Mouse (Mus musculus) hindbrain, postnatal 0 days (tissue): ENCODE measurements around the gene Myct1. TPM values are rescaled to one million over a fixed set of nuclear protein-coding genes. Genes with fewer than 3 reads are reported as not detected.

Experiments
- ATAC-seq: fragments of 200-750 bp; cut with Nextera tagmentation; 2 replicates; pipeline ENCODE4 v1.8.0; 2017; ENCODE audit warnings: mild to moderate bottlenecking, moderate TSS enrichment, moderate library complexity
- DNase-seq: peaks from one replicate; pipeline ENCODE4 v3.0.0-alpha.2; 2015; ENCODE audit warnings: low spot score
- H3K27ac ChIP-seq: fragments of 300-500 bp; sonication (generic); 2 replicates; pipeline ENCODE4 v1.5.1; 2014; ENCODE audit warnings: mild to moderate bottlenecking
- H3K27me3 ChIP-seq: fragments of 300-500 bp; sonication (generic); 2 replicates; pipeline ENCODE4 v1.6.1; 2014; ENCODE audit warnings: low read length, mixed read lengths; ENCODE audit not compliant: insufficient read depth
- H3K36me3 ChIP-seq: fragments of 300-500 bp; sonication (generic); 2 replicates; pipeline ENCODE4 v1.6.1; 2014; ENCODE audit warnings: low read length, mixed read lengths; ENCODE audit not compliant: insufficient read depth
- H3K4me1 ChIP-seq: fragments of 300-500 bp; sonication (generic); 2 replicates; pipeline ENCODE4 v1.6.1; 2014; ENCODE audit warnings: antibody characterized with exemption, low read length, mixed read lengths; ENCODE audit not compliant: insufficient read depth
- H3K4me2 ChIP-seq: fragments of 300-500 bp; sonication (generic); 2 replicates; pipeline ENCODE4 v1.6.1; 2014; ENCODE audit warnings: low read depth, mild to moderate bottlenecking, low read length, moderate library complexity, mixed read lengths
- H3K4me3 ChIP-seq: fragments of 300-500 bp; sonication (generic); 2 replicates; pipeline ENCODE4 v1.5.1; 2014; ENCODE audit warnings: low read length
- H3K9ac ChIP-seq: fragments of 300-500 bp; sonication (generic); replicated peaks from 2 replicates; pipeline ENCODE4 v1.6.1; 2014; ENCODE audit warnings: mild to moderate bottlenecking, low read length, moderate library complexity, mixed read lengths
- H3K9me3 ChIP-seq: fragments of 300-500 bp; sonication (generic); 2 replicates; pipeline ENCODE4 v1.6.1; 2016; ENCODE audit warnings: low read length, mixed read lengths
- CTCF ChIP-seq: IDR thresholded peaks from 2 replicates; pipeline ENCODE4 v1.5.1; 2016; ENCODE audit warnings: antibody characterized with exemption, control low read depth, low read depth
- WGBS: fragments of 180-500 bp; shearing (Covaris S2); extraction: QIAGEN DNeasy Blood & Tissue Kit; methylation state at CpG from one replicate; pipeline ENCODE4 v1.1.7; 2014; 5-methylcytosine and 5-hydroxymethylcytosine counted together
- polyA plus RNA-seq: library from polyadenylated mRNA; unstranded; fragments of >200 nt; fragmentation: Nextera tagmentation; extraction: Ambion mirVana; gene quantifications from 2 replicates; pipeline ENCODE4 v1.2.1, GENCODE M21; 2015
- total RNA-seq: library from RNA; depleted of rRNA; stranded (reverse); fragments of >200 nt; gene quantifications from 2 replicates; pipeline ENCODE4 v1.2.3, GENCODE M21; 2014

Gene Myct1
- total and polyA plus RNA-seq, 2 experiments from 2014 or later, result 0.89 to 0.91 TPM

DNA sequence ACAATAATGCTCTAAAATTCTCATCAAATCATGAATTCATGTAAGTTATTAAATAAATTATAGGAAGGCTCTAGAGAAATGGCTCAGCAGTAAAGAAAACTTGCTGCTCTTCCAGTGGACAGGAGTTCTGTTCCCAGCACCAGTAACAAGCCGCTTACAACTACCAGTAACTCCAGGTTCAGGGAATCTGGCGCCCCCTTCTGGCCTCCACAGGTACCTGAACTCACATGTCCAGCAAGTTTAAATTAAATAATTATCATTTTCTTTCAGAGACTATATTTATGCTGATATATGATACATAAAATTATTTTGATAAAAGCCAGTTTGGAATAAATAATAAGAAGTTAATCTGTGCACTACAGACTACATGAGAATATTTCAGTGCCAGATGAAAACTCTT, 20.2 kb upstream of the Myct1 start:
- 58% methylated on average over 2 of the region's 2 CpGs for WGBS
- TF ChIP-seq CTCF, result no peak
- Histone ChIP-seq H3K4me3 (no peak overlapping the region), H3K27me3 (no peaks in the 10 kb centered on the region), H3K27ac (no peak overlapping the region), H3K9ac (no peak overlapping the region), H3K9me3 (no peaks in the 10 kb centered on the region), H3K36me3 (no peaks in the 10 kb centered on the region), H3K4me1 (no peaks in the 10 kb centered on the region), H3K4me2 (no peak overlapping the region)
- DNase-seq (no peak), ATAC-seq (no peak)

DNA sequence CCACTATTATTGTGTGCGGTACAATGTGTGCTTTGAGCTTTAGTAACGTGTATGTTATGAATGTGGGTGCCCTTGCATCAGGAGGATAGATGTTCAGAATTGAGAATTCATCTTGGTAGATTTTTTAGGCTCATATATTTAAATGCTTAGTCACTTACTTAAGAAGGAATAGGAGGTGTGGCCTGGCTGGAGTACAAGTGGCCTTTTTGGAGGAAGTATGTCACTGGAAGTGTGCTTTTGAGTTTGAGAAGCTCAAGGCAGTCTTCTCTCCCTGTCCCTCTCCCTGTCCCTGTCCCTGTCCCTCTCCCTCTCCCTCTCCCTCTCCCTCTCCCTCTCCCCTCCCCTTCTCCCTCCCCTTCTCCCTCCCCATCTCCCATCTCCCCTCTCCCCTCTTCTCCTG, 2.5 kb upstream of the Myct1 start:
- no peaks in the 10 kb centered on the region for H3K4me1 ChIP-seq
- DNase-seq (no peak), ATAC-seq (no peak)
- no peaks in the 10 kb centered on the region for H3K27me3 ChIP-seq
- no peak overlapping the region for H3K27ac ChIP-seq
- 77% methylated on average over 2 of the region's 2 CpGs for WGBS
- no peak overlapping the region for H3K9ac ChIP-seq
- no peaks in the 10 kb centered on the region for H3K36me3 ChIP-seq
- H3K4me3 ChIP-seq, result no peak overlapping the region
- no peak for TF ChIP-seq CTCF
- no peak overlapping the region for H3K4me2 ChIP-seq
- H3K9me3 ChIP-seq, result no peaks in the 10 kb centered on the region

DNA sequence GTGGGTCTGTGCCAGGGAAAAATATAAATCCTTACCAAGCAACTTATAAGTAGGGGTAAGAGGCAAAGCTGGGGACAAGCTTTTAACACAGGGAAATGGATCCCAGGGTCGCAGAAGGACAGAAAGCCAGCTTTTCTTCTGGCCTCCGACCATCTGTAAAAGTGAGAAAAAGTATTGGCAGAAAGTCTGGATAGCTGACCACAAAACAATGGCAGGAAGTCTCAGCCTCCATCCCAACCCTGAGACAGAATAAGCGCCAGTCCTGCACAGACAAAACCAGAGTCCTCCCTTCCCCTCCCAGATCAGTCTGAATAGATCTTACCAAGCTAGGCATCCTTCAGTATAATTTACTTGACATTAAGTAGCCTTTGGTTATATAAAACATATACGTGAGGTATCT, 1.6 kb upstream of the Myct1 start:
- WGBS, result 79% methylated on average over 4 of the region's 4 CpGs
- no peak for TF ChIP-seq CTCF

DNA sequence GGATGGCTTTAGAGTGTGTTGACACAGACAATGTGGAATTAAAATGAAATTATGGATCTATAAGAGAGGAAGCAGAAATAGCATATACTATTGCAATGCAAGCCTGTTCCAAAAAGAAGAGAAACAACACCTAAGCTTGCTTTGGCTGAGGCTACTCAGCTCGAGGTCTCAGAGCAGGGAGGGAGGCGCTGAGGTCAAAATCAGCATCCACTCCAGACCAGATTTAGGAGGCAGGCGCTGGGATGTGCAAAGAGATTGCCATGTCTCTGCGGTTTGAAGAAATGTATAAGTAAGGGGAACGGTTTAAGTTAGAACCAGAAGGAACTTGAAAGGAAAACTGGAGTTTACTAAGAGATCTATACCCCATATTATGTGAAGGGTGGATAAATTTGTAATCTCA, 882 bp downstream of the Myct1 start:
- Histone ChIP-seq H3K4me1 (no peaks in the 10 kb centered on the region), H3K36me3 (no peaks in the 10 kb centered on the region), H3K27me3 (no peaks in the 10 kb centered on the region), H3K4me3 (no peak overlapping the region), H3K4me2 (no peak overlapping the region), H3K27ac (no peak overlapping the region), H3K9me3 (no peaks in the 10 kb centered on the region), H3K9ac (no peak overlapping the region)
- ATAC-seq (no peak), DNase-seq (no peak)
- no peak for TF ChIP-seq CTCF
- WGBS, result 77% methylated on average over 5 of the region's 5 CpGs

More for the DNA sequence above, 1.6 kb upstream of the Myct1 start:
- no peaks in the 10 kb centered on the region for H3K36me3 ChIP-seq
- H3K9me3 ChIP-seq, result no peaks in the 10 kb centered on the region
- H3K4me2 ChIP-seq, result no peak overlapping the region
- ATAC-seq (no peak), DNase-seq (no peak)
- H3K9ac ChIP-seq, result no peak overlapping the region
- H3K27me3 ChIP-seq, result no peaks in the 10 kb centered on the region
- no peaks in the 10 kb centered on the region for H3K4me1 ChIP-seq
- no peak overlapping the region for H3K27ac ChIP-seq
- no peak overlapping the region for H3K4me3 ChIP-seq

DNA sequence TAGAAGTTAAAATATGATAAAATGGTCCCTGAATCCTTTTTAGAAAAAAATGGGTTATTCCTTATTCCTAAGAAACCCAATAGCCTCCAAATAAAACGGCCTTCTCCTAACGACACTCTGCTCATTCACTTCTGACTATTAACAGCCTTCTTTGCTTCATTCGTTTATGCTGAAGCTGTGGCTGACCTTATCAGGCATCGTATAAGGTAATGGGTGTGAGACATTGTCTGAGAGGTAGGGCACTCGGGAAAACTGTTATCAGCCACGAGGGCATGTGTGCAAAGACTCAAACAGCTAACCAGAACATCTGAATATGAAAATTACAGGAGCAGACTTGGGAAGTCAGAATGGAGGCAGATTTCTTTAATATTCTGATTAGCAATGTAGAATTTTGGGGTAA, 3.0 kb downstream of the Myct1 start:
- TF ChIP-seq CTCF, result no peak
- DNase-seq (no peak), ATAC-seq (no peak)
- H3K27ac ChIP-seq, result no peak overlapping the region
- H3K4me1 ChIP-seq, result no peaks in the 10 kb centered on the region
- H3K9ac ChIP-seq, result no peak overlapping the region
- 74% methylated on average over 6 of the region's 6 CpGs for WGBS
- H3K36me3 ChIP-seq, result no peaks in the 10 kb centered on the region
- no peak overlapping the region for H3K4me3 ChIP-seq
- H3K9me3 ChIP-seq, result no peaks in the 10 kb centered on the region
- no peaks in the 10 kb centered on the region for H3K27me3 ChIP-seq
- H3K4me2 ChIP-seq, result no peak overlapping the region

DNA sequence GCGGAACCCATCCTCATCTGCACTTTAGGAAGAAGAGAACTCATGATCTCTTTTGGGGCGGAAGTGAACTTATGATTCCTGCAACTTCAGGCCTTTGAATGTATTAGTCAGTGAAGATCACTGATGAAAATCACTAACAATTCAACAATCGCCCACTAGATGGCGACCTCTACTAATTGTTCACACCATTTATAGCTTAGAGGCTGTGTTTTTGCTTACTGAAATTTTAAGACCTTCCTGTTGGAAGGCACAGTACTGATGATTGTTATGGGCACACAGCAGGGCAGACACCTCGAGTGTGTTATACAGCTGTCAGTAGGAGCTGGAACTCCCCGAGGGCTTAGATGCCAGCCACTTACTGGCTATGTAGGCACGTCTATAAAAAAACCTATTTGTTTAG, 6.5 kb downstream of the Myct1 start:
- DNase-seq (peak; percentile 90), ATAC-seq (peak; percentile 89)
- H3K36me3 ChIP-seq, result no peaks in the 10 kb centered on the region
- H3K4me1 ChIP-seq, result no peaks in the 10 kb centered on the region
- no peak overlapping the region for H3K4me2 ChIP-seq
- WGBS, result 15% methylated on average over 7 of the region's 7 CpGs
- H3K27ac ChIP-seq, result no peak overlapping the region
- no peaks in the 10 kb centered on the region for H3K9me3 ChIP-seq
- no peak overlapping the region for H3K9ac ChIP-seq
- H3K4me3 ChIP-seq, result no peak overlapping the region
- H3K27me3 ChIP-seq, result no peaks in the 10 kb centered on the region
- TF ChIP-seq CTCF, result peak; percentile 84

DNA sequence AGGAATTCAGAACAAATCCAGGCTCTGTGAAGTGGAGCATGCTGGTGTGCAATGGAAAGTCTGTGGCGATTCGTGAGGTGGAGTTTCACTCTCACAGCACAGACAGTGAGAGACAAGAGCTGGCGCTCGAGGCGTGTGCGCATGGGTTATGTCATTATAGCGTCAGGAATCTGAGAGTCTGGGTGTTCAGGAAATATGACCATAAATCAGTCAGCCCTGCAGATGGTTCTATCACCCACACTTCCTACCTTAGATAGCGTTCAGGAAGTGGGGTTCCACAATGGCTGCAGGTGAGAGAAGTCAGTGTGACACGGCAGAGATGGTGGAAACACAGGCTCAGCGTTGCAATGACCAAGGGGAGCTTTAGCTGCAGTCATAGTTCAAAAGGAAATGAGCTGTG, 9.9 kb downstream of the Myct1 start:
- no peaks in the 10 kb centered on the region for H3K27me3 ChIP-seq
- no peak for DNase-seq
- H3K4me3 ChIP-seq, result no peak overlapping the region
- H3K9me3 ChIP-seq, result no peaks in the 10 kb centered on the region
- no peak for ATAC-seq
- WGBS, result 92% methylated on average over 10 of the region's 10 CpGs
- TF ChIP-seq CTCF, result no peak
- H3K4me2 ChIP-seq, result no peak overlapping the region
- H3K9ac ChIP-seq, result no peak overlapping the region
- no peak overlapping the region for H3K27ac ChIP-seq
- H3K4me1 ChIP-seq, result no peaks in the 10 kb centered on the region
- H3K36me3 ChIP-seq, result no peaks in the 10 kb centered on the region
